Mouse (Mus musculus) lung, postnatal 0 days (tissue): ENCODE results near the gene Cd86.

Source experiments
- CTCF ChIP-seq: IDR thresholded peaks from 2 replicates; pipeline ENCODE4 v1.5.1; 2016; ENCODE audit warnings: antibody characterized with exemption, mild to moderate bottlenecking
- EP300 ChIP-seq: IDR thresholded peaks from 2 replicates; pipeline ENCODE4 v1.6.1; 2016; ENCODE audit warnings: antibody characterized with exemption, mild to moderate bottlenecking, control low read depth

DNA sequence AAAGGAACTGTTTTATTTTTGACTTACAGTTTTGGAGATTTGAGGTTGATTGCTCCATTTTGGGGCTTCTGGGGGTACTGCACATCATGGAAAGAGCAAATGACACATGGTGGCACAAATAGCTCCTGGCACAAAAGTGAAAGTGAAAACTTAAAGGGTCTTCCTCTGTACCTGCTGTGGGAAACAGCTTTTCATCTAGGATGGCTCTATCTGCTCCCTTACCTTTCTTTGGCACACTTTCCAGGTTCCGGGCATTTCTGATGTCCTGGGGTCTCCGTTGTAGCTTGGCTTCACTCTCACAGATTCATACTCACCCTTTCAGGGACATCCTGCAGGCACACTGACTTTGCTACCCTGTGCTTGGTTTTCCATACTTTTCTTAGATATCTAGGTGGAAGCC is 22.2 kb upstream of the Cd86 start:
- TF ChIP-seq CTCF (no peak), EP300 (no peak)
